Mouse (Mus musculus) intestine, embryonic 14.5 days (tissue): ENCODE measurements at regions not wholly inside any gene's neighbourhood (a gene's known extent, or its start where the extent isn't known, plus 50 kb on each side); places are given as distances from the start of the nearest gene placed in this dataset.

ENCODE experiments used
- ATAC-seq: fragments of 200-750 bp; cut with Nextera tagmentation; replicated peaks from 2 replicates; pipeline ENCODE4 v1.8.0; 2017; ENCODE audit warnings: low read depth, moderate number of reproducible peaks, moderate TSS enrichment, moderate library complexity; ENCODE audit not compliant: low FRiP score, low TSS enrichment
- DNase-seq: peaks from one replicate; pipeline ENCODE4 v3.0.0-alpha.2; 2018; ENCODE audit warnings: low spot score
- H3K27ac ChIP-seq: fragments of 300-500 bp; sonication (generic); 2 replicates; pipeline ENCODE4 v1.5.1; 2014; ENCODE audit warnings: low read depth, mild to moderate bottlenecking, control low read depth
- H3K27me3 ChIP-seq: fragments of 300-500 bp; sonication (generic); replicated peaks from 2 replicates; pipeline ENCODE4 v1.6.1; 2014; ENCODE audit warnings: low read length, control low read depth; ENCODE audit not compliant: control insufficient read depth, insufficient read depth
- H3K36me3 ChIP-seq: fragments of 300-500 bp; sonication (generic); 2 replicates; pipeline ENCODE4 v1.6.1; 2014; ENCODE audit warnings: low read length, control low read depth; ENCODE audit not compliant: control insufficient read depth, insufficient read depth
- H3K4me1 ChIP-seq: fragments of 300-500 bp; sonication (generic); replicated peaks from 2 replicates; pipeline ENCODE4 v1.6.1; 2014; ENCODE audit warnings: low read length, control low read depth, mixed read lengths; ENCODE audit not compliant: control insufficient read depth, insufficient read depth
- H3K4me2 ChIP-seq: fragments of 300-500 bp; sonication (generic); 2 replicates; pipeline ENCODE4 v1.6.1; 2014; ENCODE audit warnings: low read length
- H3K4me3 ChIP-seq: fragments of 300-500 bp; sonication (generic); 2 replicates; pipeline ENCODE4 v1.5.1; 2014; ENCODE audit warnings: low read depth, low read length, control low read depth, mixed read lengths
- H3K9ac ChIP-seq: fragments of 300-500 bp; sonication (generic); 2 replicates; pipeline ENCODE4 v1.6.1; 2014; ENCODE audit warnings: mild to moderate bottlenecking, low read length
- H3K9me3 ChIP-seq: fragments of 300-500 bp; sonication (generic); 2 replicates; pipeline ENCODE4 v1.6.1; 2016; ENCODE audit warnings: low read length, control low read depth; ENCODE audit not compliant: control insufficient read depth
- WGBS: fragments of 180-500 bp; shearing (Covaris S2); extraction: QIAGEN DNeasy Blood & Tissue Kit; methylation state at CpG from one replicate; pipeline ENCODE4 v1.1.7; 2014; 5-methylcytosine and 5-hydroxymethylcytosine counted together

- no peak for ATAC-seq
- Histone ChIP-seq H3K4me3 (no peak overlapping the region), H3K36me3 (no peaks in the 10 kb centered on the region), H3K9ac (no peak overlapping the region), H3K27me3 (no peaks in the 10 kb centered on the region), H3K4me1 (no peaks in the 10 kb centered on the region), H3K9me3 (no peaks in the 10 kb centered on the region), H3K4me2 (no peak overlapping the region), H3K27ac (no peak overlapping the region)
- no peak for DNase-seq
- WGBS, result 86% methylated on average over 4 of the region's 4 CpGs
Observed at GRCm38 (mm10) chr19:30328886-30329285, 96.1 kb downstream of the Mbl2 start.

- ATAC-seq (no peak), DNase-seq (no peak)
- Histone ChIP-seq H3K9me3 (no peaks in the 10 kb centered on the region), H3K36me3 (no peaks in the 10 kb centered on the region), H3K4me3 (no peak overlapping the region), H3K4me1 (no peaks in the 10 kb centered on the region), H3K9ac (no peak overlapping the region), H3K4me2 (no peak overlapping the region), H3K27ac (no peak overlapping the region), H3K27me3 (no peaks in the 10 kb centered on the region)
- 81% methylated on average over 7 of the region's 7 CpGs for WGBS
Observed at GRCm38 (mm10) chr19:30330792-30331191, 98.0 kb downstream of the Mbl2 start.

- WGBS, result 52% methylated on average over 1 of the region's 1 CpGs
- H3K36me3 ChIP-seq, result no peaks in the 10 kb centered on the region
- no peak overlapping the region for H3K27ac ChIP-seq
- no peak for DNase-seq
- no peaks in the 10 kb centered on the region for H3K9me3 ChIP-seq
- no peak overlapping the region for H3K4me2 ChIP-seq
- no peak overlapping the region for H3K4me3 ChIP-seq
- ATAC-seq, result no peak
- no peaks in the 10 kb centered on the region for H3K4me1 ChIP-seq
- H3K9ac ChIP-seq, result no peak overlapping the region
- H3K27me3 ChIP-seq, result no peaks in the 10 kb centered on the region
Observed at GRCm38 (mm10) chr19:30331850-30332249, 99.1 kb downstream of the Mbl2 start.

- ATAC-seq, result no peak
- no peak for DNase-seq
- H3K9ac ChIP-seq, result no peak overlapping the region
- no peaks in the 10 kb centered on the region for H3K9me3 ChIP-seq
- no peak overlapping the region for H3K4me3 ChIP-seq
- 80% methylated on average over 5 of the region's 5 CpGs for WGBS
- H3K36me3 ChIP-seq, result no peaks in the 10 kb centered on the region
- H3K27ac ChIP-seq, result no peak overlapping the region
- H3K4me1 ChIP-seq, result no peaks in the 10 kb centered on the region
- H3K4me2 ChIP-seq, result no peak overlapping the region
- H3K27me3 ChIP-seq, result no peaks in the 10 kb centered on the region
Observed at GRCm38 (mm10) chr19:30344401-30344800, 111.7 kb downstream of the Mbl2 start.

- no peaks in the 10 kb centered on the region for H3K9me3 ChIP-seq
- no peak for DNase-seq
- H3K27me3 ChIP-seq, result no peaks in the 10 kb centered on the region
- ATAC-seq, result no peak
- no peaks in the 10 kb centered on the region for H3K4me1 ChIP-seq
- no peak overlapping the region for H3K4me2 ChIP-seq
- H3K36me3 ChIP-seq, result no peaks in the 10 kb centered on the region
- 75% methylated on average over 6 of the region's 6 CpGs for WGBS
- H3K4me3 ChIP-seq, result no peak overlapping the region
- no peak overlapping the region for H3K9ac ChIP-seq
- no peak overlapping the region for H3K27ac ChIP-seq
Observed at GRCm38 (mm10) chr19:30348924-30349323, 116.2 kb downstream of the Mbl2 start.

GRCm38 (mm10) chr19:30354981-30355380, 122.2 kb downstream of the Mbl2 start:
- Histone ChIP-seq H3K27ac (no peak overlapping the region), H3K9ac (no peak overlapping the region), H3K4me1 (no peaks in the 10 kb centered on the region), H3K9me3 (no peaks in the 10 kb centered on the region), H3K4me3 (no peak overlapping the region), H3K27me3 (no peaks in the 10 kb centered on the region), H3K36me3 (no peaks in the 10 kb centered on the region), H3K4me2 (no peak overlapping the region)
- DNase-seq (no peak), ATAC-seq (no peak)
- WGBS, result 21% methylated on average over 4 of the region's 4 CpGs

GRCm38 (mm10) chr19:30358961-30359360, 126.2 kb downstream of the Mbl2 start:
- no peak for DNase-seq
- WGBS, result 81% methylated on average over 6 of the region's 6 CpGs
- no peaks in the 10 kb centered on the region for H3K4me1 ChIP-seq
- no peaks in the 10 kb centered on the region for H3K27me3 ChIP-seq
- no peak overlapping the region for H3K27ac ChIP-seq
- H3K4me3 ChIP-seq, result no peak overlapping the region
- no peak for ATAC-seq
- no peak overlapping the region for H3K4me2 ChIP-seq
- H3K9me3 ChIP-seq, result no peaks in the 10 kb centered on the region
- no peak overlapping the region for H3K9ac ChIP-seq
- H3K36me3 ChIP-seq, result no peaks in the 10 kb centered on the region

- no peaks in the 10 kb centered on the region for H3K27me3 ChIP-seq
- H3K36me3 ChIP-seq, result no peaks in the 10 kb centered on the region
- no peaks in the 10 kb centered on the region; the same call in 1 of the 2 replicates for H3K4me1 ChIP-seq
- ATAC-seq (no peak), DNase-seq (no peak)
- H3K4me2 ChIP-seq, result peak overlapping the region; percentile 18; the same call in 1 of the 2 replicates
- peak overlapping the region; percentile 43; the same call in 1 of the 2 replicates for H3K27ac ChIP-seq
- H3K9me3 ChIP-seq, result no peaks in the 10 kb centered on the region
- WGBS, result 23% methylated on average over 5 of the region's 5 CpGs
- H3K9ac ChIP-seq, result no peak overlapping the region
- H3K4me3 ChIP-seq, result no peak overlapping the region
Observed at GRCm38 (mm10) chr19:30371901-30372300, 139.2 kb downstream of the Mbl2 start.

- Histone ChIP-seq H3K4me2 (no peak overlapping the region), H3K4me3 (no peak overlapping the region), H3K36me3 (no peaks in the 10 kb centered on the region), H3K9ac (no peak overlapping the region), H3K27ac (no peak overlapping the region), H3K27me3 (no peaks in the 10 kb centered on the region), H3K9me3 (no peaks in the 10 kb centered on the region), H3K4me1 (peaks cover 5% of the 10 kb centered on the region; the same call in 1 of the 2 replicates)
- WGBS, result 64% methylated on average over 6 of the region's 6 CpGs
- DNase-seq (no peak), ATAC-seq (no peak)
Observed at GRCm38 (mm10) chr19:30379767-30380166, 147.0 kb downstream of the Mbl2 start.
